Mouse (Mus musculus) T-helper 2 cell (primary cell): ENCODE measurements around the gene Cfl2.
"Not testable (repeated sequence)": the region's sequence is repeated elsewhere in the genome, so short reads cannot be mapped to it uniquely, and the experiment has no call there.

Experiments
- in situ Hi-C: fragments of 300-600 bp; cut with MboI, MseI; formaldehyde crosslinking; loops from one replicate; pipeline ENCODE4 v1.15.1; 2025; ENCODE audit warnings: high pct_unique_total_duplicates

Cfl2 gene

GRCm38 (mm10) chr12:54862606-54863535 is at the start of gene Cfl2:
Gene Cfl2 (minus strand): TSS chr12:54862877.
- in situ Hi-C loops, result no loop called here

DNA sequence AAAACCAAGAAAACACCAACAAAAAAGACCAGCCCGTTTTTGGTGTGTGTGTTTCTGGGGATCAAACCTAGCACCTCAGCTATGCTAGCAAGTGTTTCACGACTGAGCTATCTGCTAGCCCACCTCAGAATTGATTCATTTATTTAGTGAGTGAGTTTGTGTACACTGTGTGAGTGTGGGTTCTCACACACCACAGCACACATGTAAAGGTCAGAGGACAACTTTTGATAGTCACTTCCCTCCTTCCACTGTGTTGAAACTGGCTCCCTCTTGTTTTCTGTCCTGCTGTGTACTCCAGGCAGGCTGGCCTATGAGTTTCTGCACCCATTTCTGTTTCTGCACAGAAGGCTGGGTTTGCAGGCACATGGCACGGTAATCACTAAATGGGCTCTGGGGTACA is 47.7 kb upstream of the Cfl2 start:
- in situ Hi-C loops, result no loop called here

- in situ Hi-C loops, result not testable (repeated sequence)
Measured at GRCm38 (mm10) chr12:54892559-54892958, 29.9 kb upstream of the Cfl2 start.

GRCm38 (mm10) chr12:54890426-54890825 is 27.7 kb upstream of the Cfl2 start:
- in situ Hi-C loops, result no loop called here

- in situ Hi-C loops, result no loop called here
Measured at GRCm38 (mm10) chr12:54887580-54888127, 25.0 kb upstream of the Cfl2 start.

- in situ Hi-C loops, result loop anchor here (5.0 kb wide), 1 partner anchor 42 kb away; no protein-coding TSS in a partner anchor
Measured at GRCm38 (mm10) chr12:54879630-54880029, 17.0 kb upstream of the Cfl2 start.

DNA sequence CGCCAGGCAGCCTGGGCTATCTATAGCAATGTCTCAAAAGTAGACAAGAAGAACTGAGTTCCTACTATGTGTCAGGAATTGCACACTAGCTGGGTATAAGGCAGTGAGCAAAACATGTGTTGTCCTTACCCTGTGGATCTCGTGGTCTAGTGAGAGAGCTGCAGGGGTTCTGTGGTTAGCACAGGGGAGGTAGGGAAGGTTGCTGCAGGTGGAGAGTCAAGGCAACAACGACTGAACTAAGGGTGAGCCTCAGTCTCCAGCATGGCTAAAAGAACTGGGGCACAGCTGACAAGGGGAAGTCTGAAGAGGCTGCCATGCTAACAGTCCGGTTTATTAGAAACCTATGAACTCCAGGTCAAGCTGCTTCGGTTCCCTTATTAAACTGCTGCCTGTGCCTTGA is 16.5 kb upstream of the Cfl2 start:
- in situ Hi-C loops, result loop anchor here (5.0 kb wide), 1 partner anchor 42 kb away; no protein-coding TSS in a partner anchor

- in situ Hi-C loops, result loop anchor here (5.0 kb wide), 1 partner anchor 41 kb away; no protein-coding TSS in a partner anchor
Measured at GRCm38 (mm10) chr12:54877875-54878274, 15.2 kb upstream of the Cfl2 start.

DNA sequence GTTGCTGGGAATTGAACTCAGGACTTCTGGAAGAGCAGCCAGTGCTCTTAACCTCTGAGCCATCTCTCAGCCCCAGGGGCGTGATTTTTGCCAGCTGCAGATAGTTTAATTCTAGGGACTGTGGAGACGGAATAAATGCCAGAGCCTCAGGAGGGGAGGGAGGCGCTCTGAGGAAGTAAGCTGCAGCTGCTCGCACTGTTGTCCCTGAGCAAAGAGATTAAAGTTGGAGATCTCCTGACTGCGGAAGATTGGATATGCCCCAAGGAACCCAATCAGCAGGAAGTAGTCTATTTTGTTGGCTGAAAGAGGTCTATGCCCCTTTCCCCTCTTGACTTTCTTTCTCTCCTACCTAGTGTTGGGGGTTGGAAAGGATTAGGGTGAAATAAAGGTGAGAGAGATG is 14.2 kb upstream of the Cfl2 start:
- in situ Hi-C loops, result loop anchor here (5.0 kb wide), 1 partner anchor 40 kb away; no protein-coding TSS in a partner anchor

DNA sequence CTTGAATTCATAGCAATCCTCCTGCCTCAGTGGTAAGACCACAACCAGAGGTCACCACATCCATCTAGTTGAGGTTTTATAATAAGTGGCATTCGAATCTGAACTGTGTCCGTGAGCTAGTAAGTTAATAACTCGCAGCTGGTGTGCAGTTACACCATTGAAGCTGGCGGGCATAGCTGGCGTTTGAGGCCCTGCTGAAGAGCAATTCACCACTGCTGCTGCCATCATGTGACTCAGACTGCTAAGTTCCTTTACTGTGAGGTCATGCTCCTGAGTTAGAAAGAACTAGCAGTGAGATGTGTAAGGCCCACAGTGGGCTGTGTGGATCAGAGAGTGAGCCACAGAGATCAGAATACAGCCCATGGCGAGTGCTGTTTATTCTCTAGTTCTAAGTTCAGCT is 12.0 kb upstream of the Cfl2 start:
- in situ Hi-C loops, result loop anchor here (5.0 kb wide), 1 partner anchor 37 kb away; no protein-coding TSS in a partner anchor

- in situ Hi-C loops, result no loop called here
Measured at GRCm38 (mm10) chr12:54861991-54862605, 579 bp downstream of the Cfl2 start.

- in situ Hi-C loops, result no loop called here
Measured at GRCm38 (mm10) chr12:54859531-54859930, 3.1 kb downstream of the Cfl2 start.

- in situ Hi-C loops, result no loop called here
Measured at GRCm38 (mm10) chr12:54850551-54850950, 12.1 kb downstream of the Cfl2 start.

DNA sequence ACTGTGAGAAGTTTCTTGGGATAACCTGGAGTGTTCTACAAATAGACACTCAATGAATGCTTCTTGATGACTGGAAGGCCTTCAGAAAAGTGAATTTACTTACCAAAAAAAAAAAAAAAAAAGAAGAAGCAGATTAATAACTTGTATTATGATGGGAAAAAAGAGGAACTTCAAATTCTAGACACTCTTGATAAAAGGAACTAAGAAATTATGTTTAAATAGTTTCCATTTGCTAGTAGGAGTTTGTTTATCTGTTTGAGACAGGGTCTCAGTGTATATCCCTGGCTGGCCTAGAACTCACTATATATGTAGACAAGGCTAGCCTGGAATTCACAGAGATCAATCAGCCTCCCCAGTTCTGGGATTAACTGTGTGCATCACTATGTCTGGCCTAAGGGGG is 18.3 kb downstream of the Cfl2 start:
- in situ Hi-C loops, result no loop called here

DNA sequence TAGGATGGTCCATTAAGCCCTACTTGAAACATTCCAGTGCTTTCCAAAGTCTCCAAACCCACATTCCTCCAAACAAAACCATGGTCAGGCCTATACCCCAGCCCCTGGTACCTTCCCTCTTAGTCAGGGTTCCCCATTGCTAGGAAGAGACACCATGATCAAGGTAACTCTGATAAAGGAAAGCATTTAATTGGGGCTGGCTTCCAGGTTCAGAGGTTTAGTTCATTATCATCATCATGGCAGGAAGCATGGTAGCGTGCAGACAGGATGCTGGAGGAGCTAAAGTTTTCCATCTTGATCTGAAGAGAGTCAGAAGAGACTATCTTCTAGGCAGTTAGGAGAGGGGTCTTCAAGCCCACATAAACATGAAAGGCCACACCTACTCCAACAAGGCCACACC is 21.1 kb downstream of the Cfl2 start:
- in situ Hi-C loops, result no loop called here

- in situ Hi-C loops, result loop anchor here (5.0 kb wide), 1 partner anchor 37 kb away; no protein-coding TSS in a partner anchor
Measured at GRCm38 (mm10) chr12:54839815-54840214, 22.9 kb downstream of the Cfl2 start.

- in situ Hi-C loops, result loop anchor here (5.0 kb wide), 1 partner anchor 38 kb away; no protein-coding TSS in a partner anchor
Measured at GRCm38 (mm10) chr12:54838931-54839330, 23.7 kb downstream of the Cfl2 start.

DNA sequence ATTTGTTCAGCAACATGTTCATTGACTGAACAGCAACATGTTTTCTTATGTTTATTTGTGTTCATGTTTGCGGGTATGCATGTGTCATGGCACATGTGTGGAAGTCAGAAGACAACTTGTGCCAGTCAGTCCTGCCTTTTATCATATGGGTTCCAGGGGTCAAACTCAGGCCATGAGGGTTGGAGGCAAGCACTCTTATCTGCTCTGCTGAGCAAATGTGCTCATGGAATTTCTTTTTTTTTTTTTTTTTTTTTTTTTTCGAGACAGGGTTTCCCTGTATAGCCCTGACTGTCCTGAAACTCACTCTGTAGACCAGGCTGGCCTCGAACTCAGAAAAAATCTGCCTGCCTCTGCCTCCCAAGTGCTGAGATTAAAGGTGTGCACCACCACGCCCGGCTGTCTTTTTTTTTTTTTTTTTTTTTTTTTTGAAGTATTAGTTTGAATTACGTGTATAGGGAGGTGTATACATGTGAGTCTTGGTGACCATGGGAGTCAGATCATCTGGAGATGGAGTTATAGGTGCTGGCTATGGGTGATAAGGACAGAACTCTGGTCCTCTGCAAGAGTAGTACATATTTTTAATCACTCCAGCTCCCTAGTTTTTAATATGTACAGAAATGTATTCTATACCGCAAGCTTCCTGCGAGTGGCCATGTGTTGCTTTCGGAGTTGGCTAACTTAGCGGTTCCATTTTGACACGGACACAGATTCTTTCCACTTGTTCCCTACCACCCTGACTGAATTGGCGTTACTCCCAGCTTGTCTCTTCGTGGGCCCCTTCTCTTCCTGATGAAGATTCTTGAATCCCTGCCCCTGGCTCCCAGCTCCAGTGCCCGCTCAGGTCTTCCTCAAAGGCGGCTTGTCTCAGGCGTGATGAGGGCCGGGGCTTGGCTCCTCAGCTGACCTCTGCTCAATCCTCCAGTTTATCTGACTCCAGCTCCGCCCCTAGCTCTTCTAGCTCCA is 26.8 kb downstream of the Cfl2 start:
- in situ Hi-C loops, result loop anchor here (5.0 kb wide), 1 partner anchor 41 kb away; no protein-coding TSS in a partner anchor

- in situ Hi-C loops, result loop anchor here (5.0 kb wide), 1 partner anchor 42 kb away; no protein-coding TSS in a partner anchor
Measured at GRCm38 (mm10) chr12:54834925-54835447, 27.7 kb downstream of the Cfl2 start.

GRCm38 (mm10) chr12:54833856-54834399 is 28.7 kb downstream of the Cfl2 start:
- in situ Hi-C loops, result no loop called here
